Mouse (Mus musculus): ENCODE measurements around the gene Bcl11b. TPM values are rescaled to one million over a fixed set of nuclear protein-coding genes. Genes with fewer than 3 reads are reported as not detected.
A peak's percentile ranks its signal among the peaks of the same experiment; 100 is the strongest.

The Bcl11b gene
- total and polyA plus RNA-seq, 2 experiments from 2014 or later: 70.1 to 122 TPM

DNA sequence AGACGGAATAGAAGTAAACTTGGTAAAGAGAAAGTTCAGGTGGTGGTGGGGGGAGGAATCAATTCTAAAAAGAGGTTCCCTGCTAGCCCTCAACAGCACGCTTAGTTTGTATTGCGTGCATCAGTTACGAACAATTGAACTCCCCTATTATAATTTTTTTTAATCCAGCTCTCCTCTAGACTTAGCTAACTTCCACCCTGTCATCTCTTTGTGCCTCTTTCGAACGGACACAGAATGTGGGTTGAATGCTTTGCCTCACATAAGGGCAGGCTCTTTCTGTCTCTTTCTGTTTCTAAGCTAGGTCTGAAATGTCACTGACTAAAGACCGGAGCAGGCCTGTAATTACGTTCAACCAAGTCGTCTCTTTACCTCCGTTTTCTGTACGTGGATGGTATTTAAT lies 28.9 kb downstream of the Bcl11b start:
- Histone ChIP-seq H3K9me3 (ENCODE audit: low read length) (no peaks in the 10 kb centered on the region), H3K9ac (peak overlapping the region; percentile 52), H3K27me3 (ENCODE audit: insufficient read depth, low read length) (no peaks in the 10 kb centered on the region), H3K4me2 (ENCODE audit: low read depth) (peak overlapping the region; percentile 65), H3K36me3 (ENCODE audit: insufficient read depth) (no peaks in the 10 kb centered on the region), H3K4me3 (ENCODE audit: low read depth, low read length) (no peak overlapping the region), H3K27ac (ENCODE audit: low read depth, low read length) (peak overlapping the region; percentile 86), H3K4me1 (ENCODE audit: insufficient read depth) (peaks cover 43% of the 10 kb centered on the region)
- ATAC-seq (no peak), DNase-seq (peak; percentile 51)
- 40% methylated on average over 11 of the region's 11 CpGs for WGBS
- no peak for TF ChIP-seq CTCF (IDR thresholded peaks at IDR 0.05; ENCODE audit: low read depth)

DNA sequence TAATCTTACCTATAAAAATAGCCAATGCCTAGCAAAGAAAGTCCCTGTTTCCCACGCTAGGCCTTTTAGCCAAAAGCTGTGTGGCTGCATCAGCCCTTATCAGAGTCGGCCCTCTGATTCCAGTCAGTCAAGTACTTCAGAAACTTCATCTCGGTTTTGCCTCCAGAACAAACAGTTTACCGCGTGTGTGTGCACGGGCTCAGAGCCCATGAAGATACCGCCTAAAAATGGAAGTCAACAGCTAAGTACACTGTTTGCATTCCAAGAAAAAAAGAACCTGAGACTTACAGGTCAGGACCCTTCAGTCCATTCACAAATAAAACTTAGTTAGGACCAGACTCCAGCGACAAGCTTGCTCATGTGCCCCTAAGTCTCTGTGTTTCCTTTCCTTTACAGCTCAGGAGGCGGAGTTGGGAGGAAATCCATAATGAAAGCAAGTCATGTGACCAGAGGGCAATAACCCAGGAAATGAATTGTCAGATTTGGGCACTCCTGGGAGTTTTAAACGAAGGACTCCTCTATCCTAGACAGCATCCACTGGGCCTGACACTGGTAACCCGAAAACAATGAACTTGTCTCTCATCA lies 29.8 kb downstream of the Bcl11b start:
- Histone ChIP-seq H3K36me3 (ENCODE audit: insufficient read depth) (no peaks in the 10 kb centered on the region), H3K27me3 (ENCODE audit: insufficient read depth, low read length) (no peaks in the 10 kb centered on the region), H3K9ac (peak overlapping the region; percentile 52), H3K27ac (ENCODE audit: low read depth, low read length) (peak overlapping the region; percentile 86; the same call in 1 of the 2 replicates), H3K4me1 (ENCODE audit: insufficient read depth) (peaks cover 38% of the 10 kb centered on the region), H3K4me3 (ENCODE audit: low read depth, low read length) (no peak overlapping the region), H3K9me3 (ENCODE audit: low read length) (no peaks in the 10 kb centered on the region), H3K4me2 (ENCODE audit: low read depth) (peak overlapping the region; percentile 65)
- DNase-seq: no peak
- WGBS: 52% methylated on average over 11 of the region's 11 CpGs
- TF ChIP-seq CTCF (IDR thresholded peaks at IDR 0.05; ENCODE audit: low read depth): no peak
- ATAC-seq: no peak

DNA sequence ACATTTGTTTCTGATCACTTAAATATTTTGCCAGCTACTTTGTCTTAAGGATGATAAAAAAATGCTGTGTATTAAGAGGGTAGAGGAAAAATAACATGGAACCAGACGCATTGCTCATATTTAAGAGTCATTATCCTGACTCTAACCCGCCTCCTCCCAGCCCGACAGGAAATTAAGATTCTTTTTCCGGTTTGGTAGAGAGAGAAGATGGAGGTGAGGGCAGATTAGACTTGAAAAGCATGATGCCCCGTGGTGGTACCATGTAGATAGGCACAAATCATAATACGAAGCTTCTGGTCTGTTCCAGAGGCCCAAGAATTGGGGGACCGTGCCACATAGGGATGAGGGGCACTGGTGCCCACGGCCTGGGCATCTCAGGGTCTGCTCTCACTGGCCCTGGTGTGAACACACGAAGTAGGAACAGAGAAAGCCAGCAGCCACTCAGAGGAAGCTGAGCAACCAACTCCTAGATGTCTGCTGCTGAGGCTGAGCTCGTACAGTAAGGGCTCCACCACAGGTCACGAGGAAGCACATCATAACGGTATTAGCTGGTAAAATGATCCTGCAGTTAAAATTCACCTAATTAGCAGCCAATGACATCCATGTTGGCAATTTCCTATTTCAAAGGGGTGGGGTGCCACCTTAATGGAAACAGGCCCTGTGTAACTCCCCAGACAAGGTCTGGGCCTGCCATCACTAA lies 32.2 kb downstream of the Bcl11b start:
- H3K4me3 ChIP-seq (ENCODE audit: low read depth, low read length): peak overlapping the region; percentile 14; the same call in 1 of the 2 replicates
- peak; percentile 20; the same call in 1 of the 2 replicates for ATAC-seq

DNA sequence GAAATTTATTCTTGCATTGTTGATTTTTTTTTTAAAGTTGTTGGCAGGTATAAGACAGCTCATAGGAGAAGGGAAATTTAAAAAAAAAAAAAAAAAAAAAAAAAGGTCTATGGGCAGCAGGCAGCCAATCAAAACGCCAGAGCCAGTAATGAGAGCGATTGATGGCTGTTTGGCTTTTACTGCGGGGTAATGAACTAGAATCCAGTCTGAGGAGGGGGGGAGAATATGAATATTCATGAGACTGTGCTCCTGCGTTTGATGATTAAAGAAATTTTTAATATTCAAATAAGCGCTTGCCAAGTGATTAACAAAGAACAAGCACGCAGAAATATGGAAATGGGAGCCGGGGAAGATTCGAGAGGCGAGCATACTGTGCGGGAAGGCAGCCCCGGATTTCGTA lies 32.8 kb downstream of the Bcl11b start:
- no peak for TF ChIP-seq CTCF (IDR thresholded peaks at IDR 0.05; ENCODE audit: low read depth)
- DNase-seq: peak; percentile 76
- Histone ChIP-seq H3K36me3 (ENCODE audit: insufficient read depth) (no peaks in the 10 kb centered on the region), H3K4me1 (ENCODE audit: insufficient read depth) (peaks cover 24% of the 10 kb centered on the region; the same call in 1 of the 2 replicates), H3K27ac (ENCODE audit: low read depth, low read length) (peak overlapping the region; percentile 83), H3K4me3 (ENCODE audit: low read depth, low read length) (peak overlapping the region; percentile 14; the same call in 1 of the 2 replicates), H3K27me3 (ENCODE audit: insufficient read depth, low read length) (no peaks in the 10 kb centered on the region), H3K9ac (peak overlapping the region; percentile 40), H3K9me3 (ENCODE audit: low read length) (no peaks in the 10 kb centered on the region), H3K4me2 (ENCODE audit: low read depth) (peak overlapping the region; percentile 34)
- ATAC-seq: peak; percentile 66
- WGBS: 16% methylated on average over 12 of the region's 12 CpGs

More for the DNA sequence above, 32.2 kb downstream of the Bcl11b start:
- H3K27ac ChIP-seq (ENCODE audit: low read depth, low read length): peak overlapping the region; percentile 83
- H3K9me3 ChIP-seq (ENCODE audit: low read length): no peaks in the 10 kb centered on the region
- H3K4me1 ChIP-seq (ENCODE audit: insufficient read depth): peaks cover 30% of the 10 kb centered on the region
- peak overlapping the region; percentile 40 for H3K9ac ChIP-seq
- no peaks in the 10 kb centered on the region for H3K36me3 ChIP-seq (ENCODE audit: insufficient read depth)
- H3K27me3 ChIP-seq (ENCODE audit: insufficient read depth, low read length): no peaks in the 10 kb centered on the region
- DNase-seq: no peak
- peak overlapping the region; percentile 34 for H3K4me2 ChIP-seq (ENCODE audit: low read depth)
- TF ChIP-seq CTCF (IDR thresholded peaks at IDR 0.05; ENCODE audit: low read depth): no peak
- 32% methylated on average over 12 of the region's 12 CpGs for WGBS

DNA sequence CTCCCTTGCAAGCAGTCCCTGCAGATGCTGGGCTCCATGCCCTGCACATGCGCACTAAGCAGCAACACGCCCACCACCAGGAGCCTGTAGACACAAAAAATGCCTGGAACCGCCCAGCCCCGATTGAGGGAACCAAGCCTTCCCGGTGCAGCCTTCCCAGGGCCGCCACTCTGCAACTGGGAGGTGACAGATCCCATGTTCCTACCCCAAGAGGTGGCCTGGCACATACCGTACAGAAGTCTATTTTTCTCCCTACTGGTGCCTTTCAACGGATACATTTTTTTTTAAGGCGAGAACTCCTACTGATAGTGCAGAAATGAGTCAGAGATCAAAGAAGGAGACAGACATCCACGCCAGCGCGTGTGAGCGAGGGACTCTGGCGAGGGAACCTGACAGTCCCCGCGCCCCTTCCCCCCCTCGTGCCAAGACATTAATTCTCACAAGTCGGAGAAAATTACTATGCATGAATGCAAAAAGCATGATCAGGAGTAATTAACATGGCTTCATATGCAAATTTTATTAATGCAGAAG lies 33.5 kb downstream of the Bcl11b start:
- H3K36me3 ChIP-seq (ENCODE audit: insufficient read depth): no peaks in the 10 kb centered on the region
- DNase-seq (peak; percentile 80), ATAC-seq (peak; percentile 63)
- peak overlapping the region; percentile 85 for H3K27ac ChIP-seq (ENCODE audit: low read depth, low read length)
- 0 out of 2 replicates have a peak, but pooled peaks have one; percentile 5 for TF ChIP-seq CTCF (IDR thresholded peaks at IDR 0.05; ENCODE audit: low read depth)
- no peaks in the 10 kb centered on the region for H3K9me3 ChIP-seq (ENCODE audit: low read length)
- 16% methylated on average over 18 of the region's 18 CpGs for WGBS
- H3K4me3 ChIP-seq (ENCODE audit: low read depth, low read length): 0 out of 2 replicates have a peak overlapping the region, but pooled peaks have one; percentile 4
- H3K4me2 ChIP-seq (ENCODE audit: low read depth): peak overlapping the region; percentile 44
- no peaks in the 10 kb centered on the region for H3K27me3 ChIP-seq (ENCODE audit: insufficient read depth, low read length)
- 0 out of 2 replicates have a peak overlapping the region, but pooled peaks have one; percentile 26 for H3K9ac ChIP-seq
- H3K4me1 ChIP-seq (ENCODE audit: insufficient read depth): peaks cover 24% of the 10 kb centered on the region; the same call in 1 of the 2 replicates

DNA sequence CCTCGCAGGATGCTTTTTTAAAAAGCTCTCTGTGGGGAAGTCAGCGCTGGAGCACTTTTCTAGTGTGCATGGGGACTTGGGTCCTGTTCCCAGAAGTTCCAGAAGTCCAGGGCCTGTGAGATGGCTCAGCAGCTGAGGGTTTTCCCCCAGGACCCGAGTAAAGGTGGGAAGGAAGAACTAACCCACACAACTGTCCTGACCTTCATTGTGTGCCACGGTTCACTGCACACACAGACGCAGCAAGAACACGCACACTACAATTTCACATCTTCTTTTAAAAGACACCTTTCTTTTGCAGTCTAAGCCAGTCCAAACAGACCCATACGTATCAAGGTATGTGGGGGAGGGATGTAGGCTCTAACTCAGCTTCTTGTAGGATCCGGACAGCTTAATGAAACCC lies 34.3 kb downstream of the Bcl11b start:
- no peaks in the 10 kb centered on the region for H3K27me3 ChIP-seq (ENCODE audit: insufficient read depth, low read length)
- H3K9me3 ChIP-seq (ENCODE audit: low read length): no peaks in the 10 kb centered on the region
- 0 out of 2 replicates have a peak overlapping the region, but pooled peaks have one; percentile 26 for H3K9ac ChIP-seq
- peak overlapping the region; percentile 44 for H3K4me2 ChIP-seq (ENCODE audit: low read depth)
- DNase-seq: no peak
- no peaks in the 10 kb centered on the region for H3K36me3 ChIP-seq (ENCODE audit: insufficient read depth)
- WGBS: 62% methylated on average over 8 of the region's 8 CpGs
- no peak overlapping the region for H3K4me3 ChIP-seq (ENCODE audit: low read depth, low read length)
- H3K27ac ChIP-seq (ENCODE audit: low read depth, low read length): peak overlapping the region; percentile 85
- TF ChIP-seq CTCF (IDR thresholded peaks at IDR 0.05; ENCODE audit: low read depth): no peak
- peaks cover 24% of the 10 kb centered on the region; the same call in 1 of the 2 replicates for H3K4me1 ChIP-seq (ENCODE audit: insufficient read depth)
- no peak for ATAC-seq

Measured in forebrain, postnatal 0 days (tissue).